Mouse (Mus musculus) E14TG2a.4 (cell line): Measurements from ENCODE around the gene Lpcat2.

ENCODE experiments used
- CTCF ChIP-seq: conservative IDR thresholded peaks from 2 replicates; pipeline ENCODE4 v1.5.1; 2014; ENCODE audit warnings: low read length
- NANOG ChIP-seq: IDR thresholded peaks from 2 replicates; pipeline ENCODE4 v1.6.1; 2014; ENCODE audit warnings: borderline replicate concordance, low read length, mixed read lengths

DNA sequence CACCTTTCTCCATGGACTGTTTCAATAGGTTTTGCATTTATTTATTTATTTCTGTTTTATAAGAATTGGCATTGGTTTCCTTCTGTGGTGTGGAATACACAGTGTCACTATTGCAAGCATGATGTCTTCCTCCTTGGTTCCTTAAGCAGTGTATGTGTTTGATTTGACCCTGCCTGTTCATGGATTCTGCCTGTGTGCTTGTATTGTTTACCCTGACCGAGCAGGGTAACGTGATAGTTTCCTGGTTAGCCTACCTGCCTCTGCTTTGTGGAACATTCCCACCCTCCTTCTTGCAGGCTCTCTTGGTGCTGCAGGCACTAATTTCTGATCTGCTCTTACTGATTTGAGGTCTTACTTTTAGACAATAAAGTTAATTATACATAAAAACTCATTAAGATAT lies 38.7 kb downstream of the Lpcat2 start:
- TF ChIP-seq CTCF = no peak
- TF ChIP-seq NANOG = no peak
